Mouse (Mus musculus): ENCODE measurements around the gene Slco1c1. TPM values are rescaled to one million over a fixed set of nuclear protein-coding genes. Genes with fewer than 3 reads are reported as not detected.

Slco1c1 gene
- polyA plus RNA-seq, 1 experiment from 2014 or later = 0.07 TPM

DNA sequence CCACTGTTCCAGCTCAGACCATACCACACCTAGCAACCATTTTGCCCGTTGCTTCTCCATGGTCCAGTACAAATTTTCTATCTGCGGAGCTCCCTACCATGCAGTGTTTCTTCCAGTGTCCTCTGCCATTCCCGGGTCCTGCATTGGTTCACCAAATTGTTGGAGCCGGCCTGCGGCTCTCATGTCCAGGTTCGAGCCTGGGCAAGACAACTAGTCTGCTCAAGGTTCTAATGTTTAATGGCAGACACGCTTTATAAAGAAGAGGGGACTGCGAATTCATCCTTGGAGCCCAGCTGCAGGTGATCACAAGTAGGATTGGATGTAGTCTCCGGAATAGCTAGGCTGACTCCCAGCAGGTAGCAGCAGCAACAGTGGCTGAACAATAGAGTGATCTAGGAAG lies 76.8 kb downstream of the Slco1c1 start:
- peaks cover 3% of the 10 kb centered on the region; the same call in 1 of the 2 replicates for H3K9me3 ChIP-seq (ENCODE audit: control insufficient read depth, low read length)
- 78% methylated on average over 9 of the region's 9 CpGs for WGBS
- H3K9ac ChIP-seq (ENCODE audit: low read length) = no peak overlapping the region
- H3K4me2 ChIP-seq (ENCODE audit: low read depth, severe bottlenecking) = no peak overlapping the region
- H3K27me3 ChIP-seq (ENCODE audit: control insufficient read depth, insufficient read depth, low read length) = no peaks in the 10 kb centered on the region
- ATAC-seq (ENCODE audit: insufficient number of reproducible peaks, low FRiP score, low TSS enrichment, low read depth) = no peak
- no peak overlapping the region for H3K4me3 ChIP-seq (ENCODE audit: low read depth, low read length)
- H3K27ac ChIP-seq (replicated peaks; ENCODE audit: low read depth, low read length) = no peak overlapping the region
- DNase-seq (ENCODE audit: low spot score) = no peak
- no peaks in the 10 kb centered on the region for H3K4me1 ChIP-seq (ENCODE audit: control insufficient read depth, insufficient read depth, low read length)
- no peaks in the 10 kb centered on the region for H3K36me3 ChIP-seq (ENCODE audit: control insufficient read depth, insufficient read depth, low read length)

- Histone ChIP-seq H3K9ac (ENCODE audit: low read length) (no peak overlapping the region), H3K36me3 (ENCODE audit: control insufficient read depth, insufficient read depth, low read length) (no peaks in the 10 kb centered on the region), H3K4me3 (ENCODE audit: low read depth, low read length) (no peak overlapping the region), H3K4me2 (ENCODE audit: low read depth, severe bottlenecking) (no peak overlapping the region), H3K4me1 (ENCODE audit: control insufficient read depth, insufficient read depth, low read length) (no peaks in the 10 kb centered on the region), H3K9me3 (ENCODE audit: control insufficient read depth, low read length) (no peaks in the 10 kb centered on the region), H3K27me3 (ENCODE audit: control insufficient read depth, insufficient read depth, low read length) (no peaks in the 10 kb centered on the region), H3K27ac (replicated peaks; ENCODE audit: low read depth, low read length) (no peak overlapping the region)
- ATAC-seq (ENCODE audit: insufficient number of reproducible peaks, low FRiP score, low TSS enrichment, low read depth) (no peak), DNase-seq (ENCODE audit: low spot score) (no peak)
- WGBS = 75% methylated on average over 2 of the region's 2 CpGs
Observed at GRCm38 (mm10) chr6:141610702-141611260, 86.6 kb downstream of the Slco1c1 start.

DNA sequence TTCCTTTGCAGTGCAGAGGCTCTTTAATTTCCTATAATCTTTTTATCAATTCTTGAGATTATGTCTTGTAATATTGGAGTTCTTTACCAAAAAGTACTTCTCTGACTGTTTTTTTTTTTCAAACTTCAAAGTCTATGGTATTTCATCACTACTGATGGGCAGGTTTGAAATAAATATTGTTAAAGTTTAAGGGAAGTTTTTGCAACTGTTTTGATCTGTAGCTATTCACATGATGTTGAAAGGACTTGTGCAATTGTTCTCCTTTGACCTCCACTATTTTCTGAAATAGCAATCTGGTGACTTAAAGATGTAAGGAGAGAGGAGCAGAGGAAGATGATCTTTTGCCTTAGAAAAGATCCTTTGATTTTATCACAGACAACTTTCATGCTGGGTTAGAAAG lies 89.8 kb downstream of the Slco1c1 start:
- no peaks in the 10 kb centered on the region for H3K27me3 ChIP-seq (ENCODE audit: control insufficient read depth, insufficient read depth, low read length)
- no peak for ATAC-seq (ENCODE audit: insufficient number of reproducible peaks, low FRiP score, low TSS enrichment, low read depth)

DNA sequence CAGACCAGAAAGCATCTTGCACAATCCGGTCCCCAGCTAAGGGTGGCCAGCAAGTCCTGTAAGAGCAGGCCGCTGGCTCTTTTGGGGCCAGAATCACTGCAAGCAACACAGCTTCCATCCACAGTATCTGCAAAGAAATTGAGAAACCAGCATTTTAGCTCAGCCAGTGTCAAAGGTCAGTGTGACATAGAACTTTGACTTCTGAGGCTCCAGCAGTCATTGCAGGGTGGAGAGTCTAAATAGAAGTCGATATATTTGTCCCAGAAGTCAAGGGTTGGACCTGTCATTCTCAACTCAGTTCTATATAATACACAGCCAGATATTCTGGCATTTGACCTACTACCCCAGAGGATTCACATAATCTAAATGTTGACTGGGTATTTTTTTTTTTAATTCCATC lies 91.2 kb downstream of the Slco1c1 start:
- H3K4me1 ChIP-seq (ENCODE audit: control insufficient read depth, insufficient read depth, low read length) = no peaks in the 10 kb centered on the region
- no peak overlapping the region for H3K27ac ChIP-seq (replicated peaks; ENCODE audit: low read depth, low read length)
- ATAC-seq (ENCODE audit: insufficient number of reproducible peaks, low FRiP score, low TSS enrichment, low read depth) (no peak), DNase-seq (ENCODE audit: low spot score) (no peak)
- no peak overlapping the region for H3K4me3 ChIP-seq (ENCODE audit: low read depth, low read length)
- 92% methylated on average over 3 of the region's 3 CpGs for WGBS
- H3K9me3 ChIP-seq (ENCODE audit: control insufficient read depth, low read length) = no peaks in the 10 kb centered on the region
- H3K9ac ChIP-seq (ENCODE audit: low read length) = no peak overlapping the region
- H3K27me3 ChIP-seq (ENCODE audit: control insufficient read depth, insufficient read depth, low read length) = no peaks in the 10 kb centered on the region
- no peaks in the 10 kb centered on the region for H3K36me3 ChIP-seq (ENCODE audit: control insufficient read depth, insufficient read depth, low read length)
- H3K4me2 ChIP-seq (ENCODE audit: low read depth, severe bottlenecking) = no peak overlapping the region

More for the DNA sequence above, 89.8 kb downstream of the Slco1c1 start:
- no peak for DNase-seq (ENCODE audit: low spot score)
- H3K9ac ChIP-seq (ENCODE audit: low read length) = no peak overlapping the region
- H3K36me3 ChIP-seq (ENCODE audit: control insufficient read depth, insufficient read depth, low read length) = no peaks in the 10 kb centered on the region
- H3K4me3 ChIP-seq (ENCODE audit: low read depth, low read length) = no peak overlapping the region
- H3K4me2 ChIP-seq (ENCODE audit: low read depth, severe bottlenecking) = no peak overlapping the region
- no peaks in the 10 kb centered on the region for H3K4me1 ChIP-seq (ENCODE audit: control insufficient read depth, insufficient read depth, low read length)
- H3K9me3 ChIP-seq (ENCODE audit: control insufficient read depth, low read length) = no peaks in the 10 kb centered on the region
- H3K27ac ChIP-seq (replicated peaks; ENCODE audit: low read depth, low read length) = no peak overlapping the region

Other genes starting within 250 kb of the Slco1c1 start
- gene Slco1b2, start 105.2 kb downstream of the Slco1c1 start, polyA plus RNA-seq (2014; fragmentation: Nextera tagmentation; extraction: Ambion mirVana) = not detected in 2 replicates
- not detected in 2 replicates for gene Gm5724, start 249.4 kb downstream of the Slco1c1 start, polyA plus RNA-seq (2014; fragmentation: Nextera tagmentation; extraction: Ambion mirVana)